Mouse (Mus musculus): ENCODE results near the gene Cpm. TPM values are rescaled to one million over a fixed set of nuclear protein-coding genes. Genes with fewer than 3 reads are reported as not detected.

Gene Cpm
- polyA plus RNA-seq, 1 experiment: 3.9 TPM

GRCm38 (mm10) chr10:117682858-117683733, 53.8 kb downstream of the Cpm start:
- DNase-seq (ENCODE audit: extremely low spot score in 1 of 2, low spot score in 1 of 2): no peak

- no peak for DNase-seq (ENCODE audit: extremely low spot score in 1 of 2, low spot score in 1 of 2)
Measured at GRCm38 (mm10) chr10:117683734-117684037, 54.4 kb downstream of the Cpm start.

GRCm38 (mm10) chr10:117684298-117685170, 55.2 kb downstream of the Cpm start:
- DNase-seq (ENCODE audit: extremely low spot score in 1 of 2, low spot score in 1 of 2): no peak

GRCm38 (mm10) chr10:117685171-117685848, 56.0 kb downstream of the Cpm start:
- DNase-seq (ENCODE audit: extremely low spot score in 1 of 2, low spot score in 1 of 2): no peak

DNA sequence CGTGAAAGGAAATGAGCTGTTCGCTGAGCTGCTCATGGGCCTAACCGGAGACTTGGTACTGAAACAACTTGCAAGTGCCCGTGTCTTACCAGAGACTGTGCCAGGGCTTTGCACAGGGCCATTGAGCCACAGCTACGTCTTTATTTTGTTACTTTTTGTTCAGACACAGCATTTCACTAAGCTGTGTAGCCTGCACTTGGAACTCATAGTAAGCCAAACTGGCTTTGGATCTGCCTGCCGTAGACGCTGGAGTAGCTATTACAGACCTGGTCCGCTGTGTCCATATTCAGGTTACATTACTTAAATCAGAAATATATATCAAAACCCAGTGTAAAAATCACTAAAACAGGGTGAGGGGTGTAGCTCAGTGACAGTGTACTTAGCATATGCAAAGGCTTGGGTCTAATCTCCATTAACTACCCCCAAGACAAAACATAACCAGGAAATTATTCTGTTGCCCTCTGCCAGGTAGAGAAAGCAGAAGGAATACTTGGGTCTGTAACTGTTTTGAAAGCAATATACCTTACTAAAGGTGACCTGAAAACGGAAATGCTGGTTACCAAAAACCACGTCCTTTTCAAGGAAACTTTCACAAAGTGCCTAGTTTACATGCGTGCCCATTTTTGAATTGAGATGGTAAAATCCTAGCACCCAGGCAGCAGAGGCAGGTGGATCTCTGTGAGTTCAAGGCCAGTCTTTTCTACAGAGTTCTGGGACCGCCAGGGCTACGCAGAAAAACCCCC, 56.7 kb downstream of the Cpm start:
- DNase-seq (ENCODE audit: extremely low spot score in 1 of 2, low spot score in 1 of 2): no peak

- no peak for DNase-seq (ENCODE audit: extremely low spot score in 1 of 2, low spot score in 1 of 2)
Measured at GRCm38 (mm10) chr10:117687018-117687417, 57.7 kb downstream of the Cpm start.

GRCm38 (mm10) chr10:117687577-117687976, 58.3 kb downstream of the Cpm start:
- no peak for DNase-seq (ENCODE audit: extremely low spot score in 1 of 2, low spot score in 1 of 2)

GRCm38 (mm10) chr10:117688204-117689151, 59.2 kb downstream of the Cpm start:
- DNase-seq (ENCODE audit: extremely low spot score in 1 of 2, low spot score in 1 of 2): peak in 1 of 2 experiments; percentile 36

DNA sequence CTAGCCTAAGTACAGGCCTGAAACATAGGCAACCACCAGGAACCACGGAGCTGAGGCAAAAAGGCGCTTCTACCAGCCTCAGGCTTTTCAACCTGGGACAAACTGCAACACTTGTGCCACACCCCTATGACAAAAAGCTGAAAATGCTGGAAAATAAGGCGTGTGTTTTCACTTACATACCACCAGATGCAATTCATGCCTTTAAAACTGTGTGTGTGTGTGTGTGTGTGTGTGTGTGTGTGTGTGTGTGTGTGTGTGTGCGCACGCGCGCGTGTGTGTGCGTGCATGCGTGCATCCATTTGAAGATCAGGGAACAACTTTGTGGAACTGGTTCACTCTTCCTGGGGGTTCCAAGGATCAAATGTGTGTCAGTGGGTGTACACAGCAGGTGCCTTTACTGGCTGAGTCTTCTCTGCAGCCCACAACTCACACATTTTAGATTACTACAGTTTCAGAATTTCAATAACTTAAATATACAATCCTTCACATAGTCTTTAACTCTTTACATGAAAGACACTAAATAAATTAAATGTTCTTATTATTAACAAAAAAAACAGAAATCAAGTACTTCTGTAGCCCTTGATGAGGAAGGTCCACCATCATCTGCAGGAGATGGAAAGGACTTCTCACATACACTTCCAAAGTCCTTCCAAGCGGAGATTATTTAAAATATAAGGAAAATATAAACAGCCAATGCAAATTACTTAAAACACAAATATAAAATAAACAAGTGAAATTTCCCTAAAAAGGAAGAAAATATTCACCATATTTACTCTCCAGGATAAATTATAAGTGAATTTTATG, 60.2 kb downstream of the Cpm start:
- no peak for DNase-seq (ENCODE audit: extremely low spot score in 1 of 2, low spot score in 1 of 2)

GRCm38 (mm10) chr10:117690101-117690352, 60.7 kb downstream of the Cpm start:
- DNase-seq (ENCODE audit: extremely low spot score in 1 of 2, low spot score in 1 of 2): no peak

GRCm38 (mm10) chr10:117690770-117691296, 61.5 kb downstream of the Cpm start:
- DNase-seq (ENCODE audit: extremely low spot score in 1 of 2, low spot score in 1 of 2): no peak

DNA sequence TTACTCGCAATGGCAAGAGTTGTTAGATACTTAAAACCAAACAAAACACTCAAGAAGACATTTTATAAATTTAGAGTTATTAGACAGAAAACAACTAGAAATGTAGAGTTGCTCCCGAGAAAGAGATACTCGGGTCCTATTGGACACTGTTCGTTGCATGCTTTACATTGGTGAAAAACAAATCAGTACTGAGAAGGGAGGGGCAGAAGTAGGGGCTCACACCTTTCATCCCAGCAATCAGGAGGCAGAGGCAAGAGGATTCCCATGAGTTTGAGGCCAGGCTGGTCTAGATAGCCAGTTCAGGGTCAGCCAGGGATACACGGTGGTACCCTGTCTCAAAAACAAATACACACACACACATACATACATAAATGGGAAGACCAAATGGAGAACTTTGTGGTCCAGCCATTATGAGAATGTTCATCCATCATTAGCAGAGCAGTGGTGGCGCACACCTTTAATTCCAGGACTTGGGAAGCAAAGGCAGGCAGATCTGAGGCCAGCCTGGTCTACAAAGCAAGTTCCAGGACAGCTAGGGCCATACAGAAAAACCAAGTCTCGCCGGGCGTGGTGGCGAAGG, 62.2 kb downstream of the Cpm start:
- no peak for DNase-seq (ENCODE audit: extremely low spot score in 1 of 2, low spot score in 1 of 2)

GRCm38 (mm10) chr10:117692173-117692572, 62.9 kb downstream of the Cpm start:
- DNase-seq (ENCODE audit: extremely low spot score in 1 of 2, low spot score in 1 of 2): no peak

DNA sequence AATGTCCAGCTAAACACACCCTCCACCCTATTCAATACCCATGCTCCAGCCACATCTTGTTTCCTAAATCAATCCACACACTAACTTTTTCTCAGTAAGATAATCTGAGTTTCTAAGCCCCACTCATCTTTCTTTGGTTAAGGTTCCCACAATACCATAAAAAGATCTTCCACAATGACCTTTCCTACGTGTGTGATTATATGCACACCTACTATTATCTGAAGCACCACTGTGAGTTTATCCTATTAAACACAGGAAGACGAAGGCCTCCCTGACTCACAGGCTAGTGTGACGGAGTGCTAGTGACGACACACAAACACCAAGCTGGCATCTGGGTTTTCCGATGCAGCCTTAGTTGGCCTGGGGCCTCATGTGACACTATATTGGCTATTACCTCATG, 63.7 kb downstream of the Cpm start:
- DNase-seq (ENCODE audit: extremely low spot score in 1 of 2, low spot score in 1 of 2): no peak

DNA sequence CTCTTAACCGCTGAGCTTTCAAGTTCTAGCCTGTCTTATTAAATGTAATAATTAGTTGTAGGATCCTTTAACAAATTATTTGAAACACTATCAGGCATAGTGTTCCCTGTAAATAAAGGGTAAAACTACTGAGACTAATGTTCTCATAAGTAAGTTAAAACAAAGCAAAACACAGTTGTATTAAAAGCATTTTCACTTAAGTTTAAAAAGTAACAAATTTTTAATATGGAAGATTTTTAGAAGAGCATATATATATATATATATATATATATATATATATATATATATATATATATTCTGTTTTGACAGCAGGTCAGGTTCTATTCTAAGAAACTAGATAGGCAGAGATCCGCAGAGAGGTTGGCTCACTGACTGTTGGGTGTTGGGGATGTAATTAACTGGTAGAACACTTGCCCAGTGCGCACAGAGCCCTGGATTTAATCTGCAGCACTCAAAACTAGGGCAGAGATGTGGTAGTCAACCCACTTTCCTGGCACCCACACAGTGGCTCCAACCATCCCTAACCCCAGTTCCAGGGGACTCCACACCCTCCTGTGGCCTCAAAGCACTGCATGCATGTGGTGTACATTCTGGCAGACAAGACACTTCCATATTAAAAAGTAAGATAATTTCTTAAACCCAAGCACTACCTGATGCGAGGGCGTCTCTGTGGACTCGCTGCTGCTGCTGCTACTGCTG, 65.1 kb downstream of the Cpm start:
- no peak for DNase-seq (ENCODE audit: extremely low spot score in 1 of 2, low spot score in 1 of 2)

GRCm38 (mm10) chr10:117695027-117695426, 65.7 kb downstream of the Cpm start:
- no peak for DNase-seq (ENCODE audit: extremely low spot score in 1 of 2, low spot score in 1 of 2)

DNA sequence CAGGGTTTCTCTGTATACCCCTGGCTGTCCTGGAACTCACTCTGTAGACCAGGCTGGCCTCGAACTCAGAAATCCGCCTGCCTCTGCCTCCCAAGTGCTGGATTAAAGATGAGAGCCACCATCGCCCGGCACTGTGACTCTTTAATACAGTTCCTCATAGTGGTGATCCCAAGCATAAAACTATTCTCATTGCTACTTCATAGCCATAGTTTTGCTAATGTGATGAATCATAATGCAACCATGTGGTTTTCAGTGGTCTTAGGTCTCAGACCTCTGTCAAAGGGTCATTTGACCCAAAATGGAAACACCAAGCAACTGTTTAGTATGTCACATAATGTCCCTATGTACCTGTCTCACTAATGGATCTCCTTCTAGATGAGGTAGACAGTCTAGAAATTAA, 66.3 kb downstream of the Cpm start:
- no peak for DNase-seq (ENCODE audit: extremely low spot score in 1 of 2, low spot score in 1 of 2)
